Mouse (Mus musculus) neural tube, embryonic 15.5 days (tissue): Measurements from ENCODE around the gene Trim41. TPM values are rescaled to one million over a fixed set of nuclear protein-coding genes. Genes with fewer than 3 reads are reported as not detected.
"Not testable (repeated sequence)": the region's sequence is repeated elsewhere in the genome, so short reads cannot be mapped to it uniquely, and the experiment has no call there.

Source experiments
- ATAC-seq: fragments of 200-750 bp; cut with Nextera tagmentation; 2 replicates; pipeline ENCODE4 v1.8.0; 2017; ENCODE audit warnings: mild to moderate bottlenecking, moderate TSS enrichment, moderate library complexity; ENCODE audit not compliant: low FRiP score
- H3K27ac ChIP-seq: fragments of 300-500 bp; sonication (generic); replicated peaks from 2 replicates; pipeline ENCODE4 v1.5.1; 2015; ENCODE audit warnings: mild to moderate bottlenecking, inconsistent platforms
- H3K27me3 ChIP-seq: fragments of 300-500 bp; sonication (generic); replicated peaks from 2 replicates; pipeline ENCODE4 v1.6.1; 2015; ENCODE audit warnings: inconsistent platforms
- H3K36me3 ChIP-seq: fragments of 300-500 bp; sonication (generic); 2 replicates; pipeline ENCODE4 v1.6.1; 2015; ENCODE audit warnings: inconsistent platforms
- H3K4me1 ChIP-seq: fragments of 300-500 bp; sonication (generic); 2 replicates; pipeline ENCODE4 v1.6.1; 2015; ENCODE audit warnings: inconsistent platforms
- H3K4me2 ChIP-seq: fragments of 300-500 bp; sonication (generic); 2 replicates; pipeline ENCODE4 v1.6.1; 2015; ENCODE audit warnings: inconsistent platforms, mild to moderate bottlenecking, moderate library complexity
- H3K4me3 ChIP-seq: fragments of 300-500 bp; sonication (generic); replicated peaks from 2 replicates; pipeline ENCODE4 v1.5.1; 2015; ENCODE audit warnings: mild to moderate bottlenecking, inconsistent platforms
- H3K9ac ChIP-seq: fragments of 300-500 bp; sonication (generic); replicated peaks from 2 replicates; pipeline ENCODE4 v1.6.1; 2015; ENCODE audit warnings: mild to moderate bottlenecking, inconsistent platforms
- H3K9me3 ChIP-seq: fragments of 300-500 bp; sonication (generic); replicated peaks from 2 replicates; pipeline ENCODE4 v1.6.1; 2016; ENCODE audit warnings: inconsistent platforms
- WGBS: fragments of 180-500 bp; shearing (Covaris S2); methylation state at CpG from one replicate; pipeline ENCODE4 v1.1.7; 2015; ENCODE audit warnings: mixed read lengths; 5-methylcytosine and 5-hydroxymethylcytosine counted together
- polyA plus RNA-seq: library from polyadenylated mRNA; unstranded; fragments of >200 nt; fragmentation: Nextera tagmentation; extraction: Ambion mirVana; gene quantifications from 2 replicates; pipeline ENCODE4 v1.2.1, GENCODE M21; 2015

Trim41 gene
- polyA plus RNA-seq, 1 experiment from 2014 or later: 6.4 TPM

- Histone ChIP-seq H3K4me1 (peaks cover 35% of the 10 kb centered on the region), H3K27me3 (no peaks in the 10 kb centered on the region), H3K27ac (no peak overlapping the region), H3K4me2 (no peak overlapping the region), H3K36me3 (peaks cover 9% of the 10 kb centered on the region), H3K9me3 (no peaks in the 10 kb centered on the region), H3K4me3 (no peak overlapping the region), H3K9ac (no peak overlapping the region)
- ATAC-seq: no peak
- WGBS: 95% methylated on average over 5 of the region's 5 CpGs
Measured at GRCm38 (mm10) chr11:48797287-48797686, 19.9 kb downstream of the Trim41 start.

GRCm38 (mm10) chr11:48796290-48796689 lies 20.9 kb downstream of the Trim41 start:
- Histone ChIP-seq H3K27me3 (no peaks in the 10 kb centered on the region), H3K9me3 (no peaks in the 10 kb centered on the region), H3K9ac (no peak overlapping the region), H3K36me3 (no peaks in the 10 kb centered on the region), H3K27ac (no peak overlapping the region), H3K4me1 (peaks cover 25% of the 10 kb centered on the region), H3K4me2 (no peak overlapping the region), H3K4me3 (no peak overlapping the region)
- ATAC-seq: no peak
- WGBS: 84% methylated on average over 4 of the region's 4 CpGs

DNA sequence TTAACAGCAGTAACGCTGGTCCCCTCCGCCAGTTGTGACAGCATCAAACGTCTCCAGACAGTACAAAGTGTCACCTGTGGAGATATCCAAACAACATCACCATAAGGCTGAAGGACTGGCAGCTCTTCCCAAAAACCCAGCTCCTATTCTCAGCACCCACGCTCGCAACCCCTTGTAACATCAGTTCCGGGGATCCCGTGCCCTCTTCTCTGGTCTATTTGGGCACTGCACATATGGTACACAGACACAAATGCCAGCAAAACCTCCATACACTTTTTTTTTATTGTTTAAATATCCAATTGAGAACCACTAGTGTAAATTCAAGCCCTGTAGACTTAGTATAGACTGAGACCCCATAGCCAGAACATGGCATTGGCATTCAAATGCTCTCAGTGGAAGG lies 21.9 kb downstream of the Trim41 start:
- Histone ChIP-seq H3K4me2 (no peak overlapping the region), H3K4me3 (no peak overlapping the region), H3K4me1 (peaks cover 24% of the 10 kb centered on the region), H3K9ac (no peak overlapping the region), H3K9me3 (no peaks in the 10 kb centered on the region), H3K27me3 (no peaks in the 10 kb centered on the region), H3K36me3 (no peaks in the 10 kb centered on the region), H3K27ac (no peak overlapping the region)
- WGBS: 91% methylated on average over 7 of the region's 7 CpGs
- no peak for ATAC-seq

- WGBS: 97% methylated on average over 3 of the region's 3 CpGs
Measured at GRCm38 (mm10) chr11:48793184-48793583, 24.0 kb downstream of the Trim41 start.

DNA sequence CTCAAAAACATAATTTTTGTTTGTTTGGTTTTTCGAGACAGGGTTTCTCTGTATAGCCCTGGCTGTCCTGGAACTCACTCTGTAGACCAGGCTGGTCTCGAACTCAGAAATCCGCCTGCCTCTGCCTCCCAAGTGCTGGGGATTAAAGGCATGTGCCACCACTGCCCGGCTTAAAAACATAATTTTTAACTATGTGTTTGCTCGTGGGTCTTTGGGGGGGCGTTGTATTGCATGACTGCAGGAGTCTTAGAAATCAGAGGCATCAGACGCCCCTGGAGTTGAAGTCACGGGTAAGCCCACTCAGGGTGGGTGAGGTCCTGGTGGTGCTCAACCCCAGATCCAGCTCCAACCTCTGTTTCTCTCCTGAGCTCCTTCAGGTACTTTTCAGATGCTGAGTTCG lies 25.3 kb downstream of the Trim41 start:
- peaks cover 14% of the 10 kb centered on the region; the same call in 1 of the 2 replicates for H3K4me1 ChIP-seq
- not testable (repeated sequence) for H3K9ac ChIP-seq, ATAC-seq, H3K9me3 ChIP-seq, H3K4me3 ChIP-seq, H3K27ac ChIP-seq, H3K36me3 ChIP-seq, H3K4me2 ChIP-seq, H3K27me3 ChIP-seq
- 91% methylated on average over 9 of the region's 9 CpGs for WGBS

More at GRCm38 (mm10) chr11:48793184-48793583, 24.0 kb downstream of the Trim41 start:
- peaks cover 19% of the 10 kb centered on the region for H3K4me1 ChIP-seq
- no peak overlapping the region for H3K4me3 ChIP-seq
- no peaks in the 10 kb centered on the region for H3K36me3 ChIP-seq
- H3K27ac ChIP-seq: no peak overlapping the region
- no peak overlapping the region for H3K9ac ChIP-seq
- no peaks in the 10 kb centered on the region for H3K9me3 ChIP-seq
- H3K27me3 ChIP-seq: no peaks in the 10 kb centered on the region
- ATAC-seq: no peak
- no peak overlapping the region for H3K4me2 ChIP-seq

DNA sequence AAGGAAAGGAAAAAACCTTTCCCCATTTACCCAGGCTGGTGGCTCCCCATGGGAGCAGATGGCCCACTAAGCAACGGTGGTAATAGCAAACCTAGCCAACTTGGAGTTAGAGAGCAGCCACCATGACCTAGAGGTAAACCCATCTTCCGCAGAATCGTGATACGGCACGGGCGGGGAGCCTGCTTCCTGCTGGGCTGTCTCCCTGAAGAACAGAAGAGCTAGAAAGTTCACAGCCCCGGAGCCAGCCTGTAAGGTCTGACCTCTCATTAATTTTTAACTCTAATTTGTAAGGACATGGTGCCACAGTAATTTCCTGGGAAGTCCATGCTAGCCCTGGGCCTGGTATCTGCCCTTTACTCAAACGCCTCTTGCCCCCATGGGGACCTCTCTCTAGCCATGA lies 26.2 kb downstream of the Trim41 start:
- no peak overlapping the region for H3K9ac ChIP-seq
- H3K4me3 ChIP-seq: no peak overlapping the region
- peaks cover 14% of the 10 kb centered on the region; the same call in 1 of the 2 replicates for H3K4me1 ChIP-seq
- ATAC-seq: no peak
- H3K27me3 ChIP-seq: no peaks in the 10 kb centered on the region
- no peaks in the 10 kb centered on the region for H3K36me3 ChIP-seq
- no peaks in the 10 kb centered on the region for H3K9me3 ChIP-seq
- 42% methylated on average over 8 of the region's 8 CpGs for WGBS
- H3K4me2 ChIP-seq: 0 out of 2 replicates have a peak overlapping the region, but pooled peaks have one; percentile 56
- H3K27ac ChIP-seq: no peak overlapping the region

GRCm38 (mm10) chr11:48789973-48790823 lies 27.0 kb downstream of the Trim41 start:
- Histone ChIP-seq H3K9me3 (no peaks in the 10 kb centered on the region), H3K9ac (no peak overlapping the region), H3K4me3 (peak overlapping the region; percentile 27), H3K36me3 (no peaks in the 10 kb centered on the region), H3K4me1 (peaks cover 14% of the 10 kb centered on the region; the same call in 1 of the 2 replicates), H3K4me2 (peak overlapping the region; percentile 56), H3K27me3 (no peaks in the 10 kb centered on the region), H3K27ac (no peak overlapping the region)
- 17% methylated on average over 20 of the region's 20 CpGs for WGBS
- ATAC-seq: peak; percentile 70

DNA sequence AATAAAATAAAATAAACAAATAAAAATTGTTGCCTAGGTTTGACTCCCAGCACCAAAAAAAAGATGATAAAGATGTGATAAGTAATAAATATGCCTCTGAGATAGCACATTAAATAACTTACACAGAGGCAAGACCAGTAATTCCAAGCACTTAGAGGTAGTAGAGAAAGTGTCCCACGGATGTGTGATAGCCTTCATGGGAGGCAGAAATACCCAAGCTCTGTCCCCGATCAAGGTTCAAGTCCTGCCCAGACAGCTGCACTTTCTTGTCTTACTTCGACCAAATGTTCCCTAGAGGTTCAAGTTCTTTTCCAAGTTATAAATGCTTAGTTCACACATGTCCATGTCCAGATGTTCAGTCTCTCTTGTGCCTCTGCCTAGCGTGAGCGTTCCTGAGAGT lies 27.9 kb downstream of the Trim41 start:
- Histone ChIP-seq H3K9ac (no peak overlapping the region), H3K9me3 (no peaks in the 10 kb centered on the region), H3K27me3 (no peaks in the 10 kb centered on the region), H3K36me3 (no peaks in the 10 kb centered on the region), H3K4me2 (no peak overlapping the region), H3K27ac (no peak overlapping the region), H3K4me1 (peaks cover 14% of the 10 kb centered on the region; the same call in 1 of the 2 replicates), H3K4me3 (no peak overlapping the region)
- WGBS: 90% methylated on average over 5 of the region's 5 CpGs
- no peak for ATAC-seq

DNA sequence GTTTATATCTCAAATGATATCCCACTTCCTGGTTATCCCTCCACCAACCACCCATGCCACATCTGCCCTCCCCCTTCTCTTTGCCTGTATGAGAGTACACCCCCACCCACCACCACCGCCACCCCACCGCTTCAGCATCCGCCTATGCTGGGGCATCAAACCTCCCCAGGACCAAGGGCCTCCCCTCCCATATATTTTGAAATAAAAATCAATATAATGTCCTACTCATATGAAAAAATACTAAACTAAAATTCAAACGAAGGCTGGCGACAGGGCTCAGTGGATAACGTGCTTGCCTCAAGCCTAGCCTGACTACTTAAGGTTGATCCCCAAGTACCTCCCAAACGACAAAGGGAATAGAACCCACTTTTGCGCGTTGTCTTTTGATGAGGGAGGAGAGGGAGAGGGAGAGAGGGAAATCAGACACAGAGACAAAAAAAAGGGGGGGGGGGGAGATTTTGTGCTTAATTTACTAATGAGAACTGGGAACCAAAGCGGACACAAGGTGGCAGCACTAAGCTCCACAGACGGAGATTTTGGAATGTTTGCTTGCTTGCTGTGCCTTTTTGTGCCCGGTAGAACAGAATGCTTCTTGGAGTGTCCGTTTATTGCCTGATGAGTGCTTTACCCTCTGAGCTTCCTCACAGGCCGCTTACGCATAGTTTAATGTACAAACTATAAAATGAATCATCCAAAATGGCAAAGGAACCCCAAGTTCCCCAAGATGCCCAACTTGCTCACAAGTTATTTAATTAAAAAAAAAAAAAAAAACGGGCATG lies 28.7 kb downstream of the Trim41 start:
- no peaks in the 10 kb centered on the region for H3K9me3 ChIP-seq
- H3K4me2 ChIP-seq: peak overlapping the region; percentile 65
- H3K27me3 ChIP-seq: no peaks in the 10 kb centered on the region
- WGBS: 9% methylated on average over 16 of the region's 16 CpGs
- H3K4me1 ChIP-seq: peaks cover 14% of the 10 kb centered on the region; the same call in 1 of the 2 replicates
- peak overlapping the region; percentile 45 for H3K9ac ChIP-seq
- no peaks in the 10 kb centered on the region for H3K36me3 ChIP-seq
- ATAC-seq: peak; percentile 80
- H3K27ac ChIP-seq: peak overlapping the region; percentile 42
- peak overlapping the region; percentile 41 for H3K4me3 ChIP-seq

DNA sequence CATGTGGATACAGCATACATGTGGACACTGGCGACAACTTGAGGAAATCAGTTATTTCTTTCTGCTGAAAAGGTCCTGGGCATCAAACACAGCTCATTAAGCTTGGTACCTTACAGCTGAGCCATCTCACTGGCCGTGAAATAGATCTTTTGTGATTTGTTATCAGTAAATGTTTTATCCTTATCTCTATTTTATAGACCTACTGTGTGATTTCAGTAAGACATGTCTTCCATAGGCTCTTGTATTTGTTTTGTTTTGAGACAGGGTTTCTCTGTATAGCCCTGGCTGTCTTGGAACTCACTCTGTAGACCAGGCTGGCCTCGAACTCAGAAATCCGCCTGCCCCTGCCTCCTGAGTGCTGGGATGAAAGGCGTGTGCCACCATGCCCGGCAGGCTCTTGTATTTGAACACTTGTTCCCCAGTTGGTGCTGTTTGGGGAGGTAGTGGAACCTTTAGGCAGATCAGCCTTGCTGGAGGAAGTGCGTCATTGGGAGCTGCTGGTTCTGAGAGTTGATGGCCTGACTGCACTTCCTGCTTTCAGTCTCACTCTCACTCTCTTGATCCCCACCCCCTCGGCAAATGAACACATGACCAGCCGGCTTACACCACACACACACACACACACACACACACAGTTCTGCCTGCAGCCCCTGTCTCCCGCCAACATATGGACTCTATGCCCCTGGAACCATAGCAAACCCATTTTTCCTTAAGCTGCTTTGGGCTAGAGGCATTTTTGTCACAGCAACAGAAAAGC lies 29.5 kb downstream of the Trim41 start:
- 45% methylated on average over 10 of the region's 10 CpGs for WGBS
- Histone ChIP-seq H3K4me3 (peak overlapping the region; percentile 41), H3K27ac (peak overlapping the region; percentile 42; the same call in 1 of the 2 replicates), H3K4me2 (peak overlapping the region; percentile 65), H3K9ac (0 out of 2 replicates have a peak overlapping the region, but pooled peaks have one; percentile 45), H3K9me3 (no peaks in the 10 kb centered on the region), H3K27me3 (no peaks in the 10 kb centered on the region), H3K4me1 (peaks cover 14% of the 10 kb centered on the region; the same call in 1 of the 2 replicates), H3K36me3 (no peaks in the 10 kb centered on the region)
- peak; percentile 71; the same call in 1 of the 2 replicates for ATAC-seq

DNA sequence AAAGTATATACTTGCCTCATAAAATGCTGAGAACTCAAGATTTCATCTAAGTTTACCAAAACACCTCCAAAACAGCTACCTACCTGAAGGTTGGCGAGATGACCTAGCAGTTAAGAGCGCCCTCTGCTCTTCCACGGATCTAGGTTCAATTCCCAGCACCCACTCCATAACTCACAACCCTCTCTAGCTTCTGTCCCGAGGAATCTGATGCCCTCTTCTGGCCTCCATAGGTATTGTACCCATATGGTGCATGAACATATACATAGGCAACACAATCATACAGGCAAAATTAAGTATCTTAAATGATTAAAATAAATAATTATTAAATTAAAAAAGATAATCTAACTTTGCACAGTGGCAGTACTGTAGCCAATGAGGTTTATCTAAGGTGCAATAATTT lies 34.9 kb downstream of the Trim41 start:
- H3K4me1 ChIP-seq: no peaks in the 10 kb centered on the region
- H3K9me3 ChIP-seq: no peaks in the 10 kb centered on the region
- H3K36me3 ChIP-seq: no peaks in the 10 kb centered on the region
- H3K27ac ChIP-seq: no peak overlapping the region
- no peaks in the 10 kb centered on the region; the same call in 1 of the 2 replicates for H3K27me3 ChIP-seq
- no peak overlapping the region for H3K4me3 ChIP-seq
- no peak overlapping the region for H3K9ac ChIP-seq
- ATAC-seq: no peak
- H3K4me2 ChIP-seq: no peak overlapping the region
- WGBS: 89% methylated on average over 4 of the region's 4 CpGs
